Mouse (Mus musculus): ENCODE data around the gene Nsmce1. TPM values are rescaled to one million over a fixed set of nuclear protein-coding genes. Genes with fewer than 3 reads are reported as not detected.
A peak's percentile ranks its signal among the peaks of the same experiment; 100 is the strongest.

The Nsmce1 gene
- polyA plus RNA-seq, 2 experiments, result 42.3 to 90.1 TPM

DNA sequence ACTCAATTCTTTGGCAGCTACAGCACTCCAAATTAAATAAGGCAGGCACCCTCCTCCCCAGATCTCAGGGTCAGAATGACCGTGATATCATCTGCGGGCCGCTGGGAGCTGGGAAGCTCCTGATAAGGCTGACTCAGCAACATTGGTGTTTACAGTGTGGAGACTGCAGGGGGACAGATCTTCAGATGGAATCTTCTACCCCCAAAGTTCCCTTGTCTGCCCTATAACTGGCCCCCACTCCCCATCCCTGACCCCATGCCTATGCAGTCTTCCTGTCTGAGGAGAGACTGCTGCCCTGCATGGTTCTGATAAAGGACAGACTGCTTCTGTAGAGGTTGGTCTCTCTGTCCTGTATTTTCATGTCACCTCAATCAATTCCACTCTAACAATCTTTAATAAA lies 31.7 kb upstream of the Nsmce1 start:
- H3K4me1 ChIP-seq (replicated peaks; ENCODE audit: control insufficient read depth in 2 of 2, insufficient read depth in 2 of 2, low read length in 1 of 2), result peaks cover 30 to 38% of the 10 kb centered on the region in 2 experiments
- peak overlapping the region; percentile 49 for H3K9ac ChIP-seq (replicated peaks)
- peak overlapping the region; percentile 68 for H3K27ac ChIP-seq
- H3K4me2 ChIP-seq (ENCODE audit: low read depth), result peak overlapping the region; percentile 57
- TF ChIP-seq CTCF (IDR thresholded peaks at IDR 0.05; ENCODE audit: low read depth), result peak; percentile 15; the same call in 1 of the 2 replicates
- peak; percentile 78 for TF ChIP-seq EP300 (IDR thresholded peaks at IDR 0.05; ENCODE audit: low read depth)
- H3K4me3 ChIP-seq (ENCODE audit: insufficient read depth in 1 of 2, low read depth in 2 of 2, low read length in 2 of 2), result peak overlapping the region in 1 of 2 experiments; percentile 10; a peak in 1 of 4 replicates
- peak; percentile 59 to 71 (median 67) for DNase-seq (ENCODE audit: low read depth in 3 of 3, low spot score in 3 of 3)
- peaks cover 2% of the 10 kb centered on the region; the same call in 1 of the 2 replicates for H3K27me3 ChIP-seq (ENCODE audit: control insufficient read depth, insufficient read depth, low read length)
- ATAC-seq (ENCODE audit: insufficient read depth), result peak; percentile 85
- 10% methylated on average over 3 of the region's 3 CpGs for whole genome bisulfite sequencing (ENCODE audit: insufficient replicate concordance)
- no peaks in the 10 kb centered on the region for H3K36me3 ChIP-seq (replicated peaks; ENCODE audit: control insufficient read depth, insufficient read depth, low read depth)
- no peaks in the 10 kb centered on the region for H3K9me3 ChIP-seq (ENCODE audit: control insufficient read depth, low read length)

DNA sequence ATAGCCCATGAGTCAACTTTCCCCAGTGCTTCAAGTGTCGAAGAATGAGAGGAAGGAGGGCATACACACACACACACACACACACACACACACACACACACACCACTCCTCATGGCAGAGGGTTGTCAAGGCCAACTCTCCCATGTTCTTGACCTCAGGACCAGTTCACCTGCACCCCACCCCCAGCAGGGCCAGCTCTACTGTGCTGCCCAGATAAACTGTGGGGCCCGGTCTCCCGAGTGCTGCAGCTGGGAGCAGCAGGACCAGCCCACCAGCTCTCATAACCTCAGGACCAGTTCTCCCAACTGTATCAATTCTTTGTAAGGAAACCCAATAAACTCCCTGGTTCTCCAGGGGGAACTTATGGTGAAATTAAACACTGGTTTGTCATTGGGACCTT lies 28.3 kb upstream of the Nsmce1 start:
- Histone ChIP-seq H3K9ac (replicated peaks) (peak overlapping the region; percentile 24; the same call in 1 of the 2 replicates), H3K27ac (peak overlapping the region; percentile 2), H3K4me1 (replicated peaks; ENCODE audit: control insufficient read depth in 2 of 2, insufficient read depth in 2 of 2, low read length in 1 of 2) (peaks cover 57 to 65% of the 10 kb centered on the region in 2 experiments), H3K4me2 (ENCODE audit: low read depth) (peak overlapping the region; percentile 51), H3K9me3 (ENCODE audit: control insufficient read depth, low read length) (no peaks in the 10 kb centered on the region), H3K36me3 (replicated peaks; ENCODE audit: control insufficient read depth, insufficient read depth, low read depth) (no peaks in the 10 kb centered on the region), H3K27me3 (ENCODE audit: control insufficient read depth, insufficient read depth, low read length) (no peaks in the 10 kb centered on the region), H3K4me3 (ENCODE audit: insufficient read depth in 1 of 2, low read depth in 2 of 2, low read length in 2 of 2) (no peak overlapping the region)
- peak; percentile 49; the same call in 1 of the 2 replicates for TF ChIP-seq EP300 (IDR thresholded peaks at IDR 0.05; ENCODE audit: low read depth)
- TF ChIP-seq CTCF (IDR thresholded peaks at IDR 0.05; ENCODE audit: low read depth), result peak; percentile 0; the same call in 1 of the 2 replicates
- peak; percentile 59; the same call in 1 of the 2 replicates for ATAC-seq (ENCODE audit: insufficient read depth)
- WGBS (ENCODE audit: insufficient replicate concordance), result 26% methylated on average over 3 of the region's 3 CpGs
- peak in 2 of 3 experiments; percentile 20 to 36 for DNase-seq (ENCODE audit: low read depth in 3 of 3, low spot score in 3 of 3)

DNA sequence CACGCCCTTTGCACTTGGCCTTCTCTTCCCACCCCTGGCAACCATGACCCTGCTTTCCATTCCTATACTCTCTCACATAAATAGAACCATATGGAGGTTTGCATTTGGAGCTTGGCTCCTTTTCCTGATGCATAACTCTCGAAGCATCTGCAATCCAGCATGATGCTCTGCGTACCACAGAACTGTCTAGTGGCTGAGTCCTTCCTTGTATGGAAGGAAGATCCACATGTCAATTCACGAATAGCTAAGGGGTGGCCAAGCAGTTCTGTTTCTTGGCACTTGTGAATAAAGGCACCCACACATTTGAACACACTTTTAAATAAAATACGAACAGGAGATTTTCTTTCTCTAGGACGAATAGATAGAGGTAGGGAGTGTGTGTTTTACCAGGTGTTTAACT lies 26.1 kb upstream of the Nsmce1 start:
- H3K4me1 ChIP-seq (replicated peaks; ENCODE audit: control insufficient read depth in 2 of 2, insufficient read depth in 2 of 2, low read length in 1 of 2), result peaks cover 50 to 57% of the 10 kb centered on the region in 2 experiments
- no peaks in the 10 kb centered on the region for H3K9me3 ChIP-seq (ENCODE audit: control insufficient read depth, low read length)
- no peak for DNase-seq (ENCODE audit: low read depth in 3 of 3, low spot score in 3 of 3)
- no peaks in the 10 kb centered on the region for H3K36me3 ChIP-seq (replicated peaks; ENCODE audit: control insufficient read depth, insufficient read depth, low read depth)
- TF ChIP-seq EP300 (IDR thresholded peaks at IDR 0.05; ENCODE audit: low read depth) (no peak), CTCF (IDR thresholded peaks at IDR 0.05; ENCODE audit: low read depth) (no peak)
- H3K27ac ChIP-seq, result peak overlapping the region; percentile 72
- no peak overlapping the region for H3K4me2 ChIP-seq (ENCODE audit: low read depth)
- WGBS (ENCODE audit: insufficient replicate concordance), result 81% methylated on average over 6 of the region's 6 CpGs
- H3K27me3 ChIP-seq (ENCODE audit: control insufficient read depth, insufficient read depth, low read length), result no peaks in the 10 kb centered on the region
- H3K9ac ChIP-seq (replicated peaks), result no peak overlapping the region
- H3K4me3 ChIP-seq (ENCODE audit: insufficient read depth in 1 of 2, low read depth in 2 of 2, low read length in 2 of 2), result no peak overlapping the region
- ATAC-seq (ENCODE audit: insufficient read depth), result no peak

DNA sequence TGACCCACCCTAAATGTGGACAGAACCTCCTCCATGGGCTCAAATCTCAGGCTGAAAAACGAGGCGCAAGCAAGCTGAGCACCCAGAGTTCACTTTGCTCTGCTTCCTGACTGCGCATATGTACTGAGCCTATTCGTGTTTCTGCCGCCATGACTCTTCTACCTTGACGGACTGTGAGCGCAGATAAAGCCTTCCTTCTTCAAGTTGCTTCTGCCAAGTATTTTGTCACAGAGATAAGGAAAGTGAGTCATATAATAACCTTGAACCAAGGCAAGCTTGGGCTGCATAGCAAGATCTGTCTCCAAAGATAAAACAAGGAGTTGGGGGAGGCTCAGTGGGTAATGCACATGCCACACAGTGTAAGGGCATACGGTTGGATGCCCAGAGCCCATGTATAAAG lies 25.3 kb upstream of the Nsmce1 start:
- peaks cover 46 to 53% of the 10 kb centered on the region in 2 experiments for H3K4me1 ChIP-seq (replicated peaks; ENCODE audit: control insufficient read depth in 2 of 2, insufficient read depth in 2 of 2, low read length in 1 of 2)
- H3K4me2 ChIP-seq (ENCODE audit: low read depth), result peak overlapping the region; percentile 46
- peak overlapping the region; percentile 13; the same call in 1 of the 2 replicates for H3K9ac ChIP-seq (replicated peaks)
- no peaks in the 10 kb centered on the region for H3K36me3 ChIP-seq (replicated peaks; ENCODE audit: control insufficient read depth, insufficient read depth, low read depth)
- peak; percentile 79 for TF ChIP-seq EP300 (IDR thresholded peaks at IDR 0.05; ENCODE audit: low read depth)
- TF ChIP-seq CTCF (IDR thresholded peaks at IDR 0.05; ENCODE audit: low read depth), result no peak
- H3K27me3 ChIP-seq (ENCODE audit: control insufficient read depth, insufficient read depth, low read length), result no peaks in the 10 kb centered on the region
- DNase-seq (ENCODE audit: low read depth in 3 of 3, low spot score in 3 of 3) (peak; percentile 57 to 61 (median 59)), ATAC-seq (ENCODE audit: insufficient read depth) (peak; percentile 82)
- 33% methylated on average over 8 of the region's 8 CpGs for WGBS (ENCODE audit: insufficient replicate concordance)
- H3K9me3 ChIP-seq (ENCODE audit: control insufficient read depth, low read length), result no peaks in the 10 kb centered on the region
- peak overlapping the region; percentile 72 for H3K27ac ChIP-seq
- H3K4me3 ChIP-seq (ENCODE audit: insufficient read depth in 1 of 2, low read depth in 2 of 2, low read length in 2 of 2), result no peak overlapping the region

DNA sequence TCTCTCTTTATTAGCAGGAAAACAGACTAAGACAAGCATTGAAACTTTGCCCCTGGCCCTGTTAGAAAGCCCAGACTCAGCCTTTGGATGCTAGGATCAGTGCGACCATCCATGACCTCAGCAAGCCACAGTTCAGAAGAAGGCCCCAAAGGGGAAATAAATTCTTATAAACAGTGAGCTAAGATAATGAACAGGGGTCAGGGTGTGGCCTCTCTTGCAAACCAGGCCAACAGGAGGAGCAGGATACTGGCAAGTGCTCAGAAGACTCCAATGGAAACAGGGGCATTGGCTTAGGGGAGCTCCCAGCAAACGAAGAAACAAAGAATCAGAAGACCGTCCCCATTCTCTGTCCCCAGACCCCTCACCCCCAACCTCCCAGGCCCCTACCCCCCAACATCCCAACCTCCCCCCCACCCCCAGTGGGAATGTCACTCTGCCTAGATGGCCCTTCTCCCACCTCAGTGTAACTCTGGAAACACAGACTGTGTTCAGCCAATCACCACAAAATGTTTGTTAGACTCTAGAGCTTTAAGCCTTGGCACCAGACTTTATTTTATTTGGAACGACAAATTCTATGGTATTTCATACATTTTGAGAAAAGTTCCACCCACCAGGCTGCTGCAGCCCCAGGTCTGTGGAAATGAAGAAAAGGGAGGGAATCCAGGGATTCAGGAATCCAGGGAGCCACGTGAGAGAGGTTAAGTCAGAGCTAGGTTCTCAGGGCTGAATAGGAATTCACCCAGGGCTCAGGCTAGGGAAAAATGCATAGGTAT lies 23.9 kb upstream of the Nsmce1 start:
- Histone ChIP-seq H3K4me3 (ENCODE audit: insufficient read depth in 1 of 2, low read depth in 2 of 2, low read length in 2 of 2) (no peak overlapping the region), H3K4me1 (replicated peaks; ENCODE audit: control insufficient read depth in 2 of 2, insufficient read depth in 2 of 2, low read length in 1 of 2) (peaks cover 45% of the 10 kb centered on the region in 2 experiments), H3K9me3 (ENCODE audit: control insufficient read depth, low read length) (no peaks in the 10 kb centered on the region), H3K4me2 (ENCODE audit: low read depth) (peak overlapping the region; percentile 22), H3K9ac (replicated peaks) (0 out of 2 replicates have a peak overlapping the region, but pooled peaks have one; percentile 9), H3K27me3 (ENCODE audit: control insufficient read depth, insufficient read depth, low read length) (no peaks in the 10 kb centered on the region), H3K36me3 (replicated peaks; ENCODE audit: control insufficient read depth, insufficient read depth, low read depth) (no peaks in the 10 kb centered on the region), H3K27ac (no peak overlapping the region)
- 68% methylated on average over 5 of the region's 5 CpGs for WGBS (ENCODE audit: insufficient replicate concordance)
- peak; percentile 27 for ATAC-seq (ENCODE audit: insufficient read depth)
- no peak for TF ChIP-seq CTCF (IDR thresholded peaks at IDR 0.05; ENCODE audit: low read depth)
- no peak for TF ChIP-seq EP300 (IDR thresholded peaks at IDR 0.05; ENCODE audit: low read depth)
- no peak for DNase-seq (ENCODE audit: low read depth in 3 of 3, low spot score in 3 of 3)

Measured in liver, embryonic 14.5 days (tissue).